Mouse (Mus musculus) midbrain, embryonic 14.5 days (tissue): ENCODE results near the gene Padi6. TPM values are rescaled to one million over a fixed set of nuclear protein-coding genes. Genes with fewer than 3 reads are reported as not detected.

Source experiments
- ATAC-seq: fragments of 200-750 bp; cut with Nextera tagmentation; 2 replicates; pipeline ENCODE4 v1.8.0; 2017; ENCODE audit warnings: moderate number of reproducible peaks, moderate library complexity; ENCODE audit not compliant: low FRiP score, low TSS enrichment
- DNase-seq: peaks from one replicate; pipeline ENCODE4 v3.0.0-alpha.2; 2015
- H3K27ac ChIP-seq: fragments of 300-500 bp; sonication (generic); replicated peaks from 2 replicates; pipeline ENCODE4 v1.5.1; 2014; ENCODE audit warnings: mild to moderate bottlenecking, low read depth, low read length, moderate library complexity
- H3K27me3 ChIP-seq: fragments of 300-500 bp; sonication (generic); 2 replicates; pipeline ENCODE4 v1.6.1; 2014; ENCODE audit warnings: low read length, control low read depth, mixed read lengths; ENCODE audit not compliant: control insufficient read depth, insufficient read depth
- H3K36me3 ChIP-seq: fragments of 300-500 bp; sonication (generic); 2 replicates; pipeline ENCODE4 v1.6.1; 2014; ENCODE audit warnings: low read length, control low read depth; ENCODE audit not compliant: control insufficient read depth, insufficient read depth
- H3K4me1 ChIP-seq: fragments of 300-500 bp; sonication (generic); 2 replicates; pipeline ENCODE4 v1.6.1; 2014; ENCODE audit warnings: mild to moderate bottlenecking, antibody characterized with exemption, low read length, control low read depth; ENCODE audit not compliant: control insufficient read depth, insufficient read depth
- H3K4me2 ChIP-seq: fragments of 300-500 bp; sonication (generic); 2 replicates; pipeline ENCODE4 v1.6.1; 2014; ENCODE audit warnings: mild to moderate bottlenecking, low read length, moderate library complexity
- H3K4me3 ChIP-seq: fragments of 300-500 bp; sonication (generic); replicated peaks from 2 replicates; pipeline ENCODE4 v1.5.1; 2014; ENCODE audit warnings: low read depth, low read length
- H3K9ac ChIP-seq: fragments of 300-500 bp; sonication (generic); replicated peaks from 2 replicates; pipeline ENCODE4 v1.6.1; 2014; ENCODE audit warnings: mild to moderate bottlenecking, low read length, moderate library complexity
- H3K9me3 ChIP-seq: fragments of 300-500 bp; sonication (generic); 2 replicates; pipeline ENCODE4 v1.6.1; 2016; ENCODE audit warnings: low read length, control low read depth, mixed read lengths; ENCODE audit not compliant: control insufficient read depth
- WGBS: fragments of 180-500 bp; shearing (Covaris S2); extraction: QIAGEN DNeasy Blood & Tissue Kit; methylation state at CpG from one replicate; pipeline ENCODE4 v1.1.7; 2014; 5-methylcytosine and 5-hydroxymethylcytosine counted together
- polyA plus RNA-seq: library from polyadenylated mRNA; unstranded; fragments of >200 nt; fragmentation: Nextera tagmentation; extraction: Ambion mirVana; gene quantifications from 2 replicates; pipeline ENCODE4 v1.2.1, GENCODE M21; 2014

Gene Padi6
- polyA plus RNA-seq, 1 experiment from 2014 or later = not detected

- H3K36me3 ChIP-seq = peaks cover 62% of the 10 kb centered on the region
- no peak for DNase-seq
- H3K4me2 ChIP-seq = no peak overlapping the region
- H3K27me3 ChIP-seq = no peaks in the 10 kb centered on the region
- no peaks in the 10 kb centered on the region for H3K9me3 ChIP-seq
- WGBS = 88% methylated on average over 20 of the region's 20 CpGs
- H3K4me1 ChIP-seq = no peaks in the 10 kb centered on the region
- H3K27ac ChIP-seq = no peak overlapping the region
- H3K9ac ChIP-seq = no peak overlapping the region
- ATAC-seq = no peak
- no peak overlapping the region for H3K4me3 ChIP-seq
Measured at GRCm38 (mm10) chr4:140721968-140722490, 20.4 kb downstream of the Padi6 start.

- Histone ChIP-seq H3K27me3 (no peaks in the 10 kb centered on the region), H3K36me3 (peaks cover 81% of the 10 kb centered on the region)
- 92% methylated on average over 5 of the region's 5 CpGs for WGBS
Measured at GRCm38 (mm10) chr4:140720091-140720490, 22.4 kb downstream of the Padi6 start.

GRCm38 (mm10) chr4:140718436-140718835, 24.0 kb downstream of the Padi6 start:
- no peak overlapping the region for H3K9ac ChIP-seq

More at GRCm38 (mm10) chr4:140720091-140720490, 22.4 kb downstream of the Padi6 start:
- H3K9me3 ChIP-seq = no peaks in the 10 kb centered on the region
- DNase-seq (no peak), ATAC-seq (no peak)
- no peaks in the 10 kb centered on the region for H3K4me1 ChIP-seq
- no peak overlapping the region for H3K27ac ChIP-seq
- no peak overlapping the region for H3K4me3 ChIP-seq
- H3K9ac ChIP-seq = no peak overlapping the region
- H3K4me2 ChIP-seq = no peak overlapping the region

GRCm38 (mm10) chr4:140716994-140717393, 25.4 kb downstream of the Padi6 start:
- DNase-seq = no peak
- H3K4me3 ChIP-seq = no peak overlapping the region
- H3K9ac ChIP-seq = no peak overlapping the region
- no peak overlapping the region for H3K27ac ChIP-seq
- no peak overlapping the region for H3K4me2 ChIP-seq
- ATAC-seq = no peak
- H3K27me3 ChIP-seq = no peaks in the 10 kb centered on the region
- 0 out of 2 replicates have a peak, but pooled peaks cover 10% of the 10 kb centered on the region for H3K4me1 ChIP-seq
- WGBS = 91% methylated on average over 11 of the region's 11 CpGs
- H3K36me3 ChIP-seq = peaks cover 98% of the 10 kb centered on the region
- H3K9me3 ChIP-seq = no peaks in the 10 kb centered on the region

More at GRCm38 (mm10) chr4:140718436-140718835, 24.0 kb downstream of the Padi6 start:
- no peak for ATAC-seq
- Histone ChIP-seq H3K27me3 (no peaks in the 10 kb centered on the region), H3K36me3 (peaks cover 96% of the 10 kb centered on the region), H3K4me3 (no peak overlapping the region), H3K4me1 (0 out of 2 replicates have a peak, but pooled peaks cover 9% of the 10 kb centered on the region), H3K27ac (no peak overlapping the region), H3K4me2 (no peak overlapping the region), H3K9me3 (no peaks in the 10 kb centered on the region)
- WGBS = 96% methylated on average over 9 of the region's 9 CpGs
- no peak for DNase-seq

GRCm38 (mm10) chr4:140714586-140714985, 27.9 kb downstream of the Padi6 start:
- H3K9ac ChIP-seq = no peak overlapping the region
- H3K27ac ChIP-seq = peak overlapping the region; percentile 60; the same call in 1 of the 2 replicates
- 0 out of 2 replicates have a peak, but pooled peaks cover 10% of the 10 kb centered on the region for H3K4me1 ChIP-seq
- WGBS = 85% methylated on average over 5 of the region's 5 CpGs
- H3K9me3 ChIP-seq = no peaks in the 10 kb centered on the region
- H3K36me3 ChIP-seq = peaks cover 98% of the 10 kb centered on the region
- no peak overlapping the region for H3K4me3 ChIP-seq
- H3K27me3 ChIP-seq = no peaks in the 10 kb centered on the region
- ATAC-seq = no peak
- DNase-seq = peak; percentile 21
- H3K4me2 ChIP-seq = no peak overlapping the region

- Histone ChIP-seq H3K9me3 (no peaks in the 10 kb centered on the region), H3K4me3 (no peak overlapping the region), H3K4me1 (0 out of 2 replicates have a peak, but pooled peaks cover 10% of the 10 kb centered on the region), H3K36me3 (peaks cover 98% of the 10 kb centered on the region), H3K27ac (peak overlapping the region; percentile 60), H3K4me2 (no peak overlapping the region), H3K27me3 (no peaks in the 10 kb centered on the region), H3K9ac (no peak overlapping the region)
- peak; percentile 85 for ATAC-seq
- peak; percentile 95 for DNase-seq
- WGBS = 28% methylated on average over 29 of the region's 29 CpGs
Measured at GRCm38 (mm10) chr4:140713480-140714365, 28.7 kb downstream of the Padi6 start.

GRCm38 (mm10) chr4:140711360-140711759, 31.1 kb downstream of the Padi6 start:
- Histone ChIP-seq H3K9me3 (no peaks in the 10 kb centered on the region), H3K4me1 (0 out of 2 replicates have a peak, but pooled peaks cover 14% of the 10 kb centered on the region), H3K27me3 (no peaks in the 10 kb centered on the region), H3K9ac (no peak overlapping the region), H3K4me3 (no peak overlapping the region), H3K27ac (no peak overlapping the region), H3K36me3 (peaks cover 91% of the 10 kb centered on the region), H3K4me2 (no peak overlapping the region)
- DNase-seq (no peak), ATAC-seq (no peak)
- 88% methylated on average over 5 of the region's 5 CpGs for WGBS

GRCm38 (mm10) chr4:140710781-140711180, 31.7 kb downstream of the Padi6 start:
- Histone ChIP-seq H3K4me1 (0 out of 2 replicates have a peak, but pooled peaks cover 14% of the 10 kb centered on the region), H3K4me2 (no peak overlapping the region), H3K36me3 (peaks cover 91% of the 10 kb centered on the region), H3K27me3 (no peaks in the 10 kb centered on the region), H3K9ac (no peak overlapping the region), H3K27ac (no peak overlapping the region), H3K9me3 (no peaks in the 10 kb centered on the region), H3K4me3 (no peak overlapping the region)
- 76% methylated on average over 10 of the region's 10 CpGs for WGBS
- ATAC-seq = no peak
- no peak for DNase-seq
